Mouse (Mus musculus): ENCODE measurements at regions not wholly inside any gene's neighbourhood (a gene's known extent, or its start where the extent isn't known, plus 50 kb on each side); places are given as distances from the start of the nearest gene placed in this dataset.
"Not testable (repeated sequence)": the region's sequence is repeated elsewhere in the genome, so short reads cannot be mapped to it uniquely, and the experiment has no call there.

DNA sequence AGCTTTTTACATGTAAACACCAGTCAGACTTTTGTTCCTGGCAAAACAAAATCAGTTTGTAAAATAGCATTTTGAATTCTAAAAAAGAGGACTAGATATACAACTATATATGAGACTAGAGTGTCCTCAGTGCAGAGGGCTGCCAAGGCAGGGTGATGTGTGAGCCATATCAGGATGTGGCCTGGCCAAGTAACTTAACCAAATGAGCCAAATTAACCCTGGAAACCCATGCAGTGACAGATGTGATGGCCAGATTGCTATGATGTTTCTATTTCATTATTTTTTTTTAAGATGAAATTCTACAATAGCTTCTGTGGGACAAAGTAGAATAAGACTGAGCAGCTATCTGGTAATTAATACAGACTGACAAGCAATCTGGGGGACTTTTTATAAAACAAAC is 181.8 kb downstream of the Nova1 start:
- DNase-seq, result no peak

- DNase-seq, result peak; percentile 64
Observed at GRCm38 (mm10) chr12:46635125-46635772, 183.5 kb downstream of the Nova1 start.

- no peak for DNase-seq
Observed at GRCm38 (mm10) chr12:46634771-46635124, 184.0 kb downstream of the Nova1 start.

GRCm38 (mm10) chr12:46632384-46632783 is 186.3 kb downstream of the Nova1 start:
- DNase-seq, result not testable (repeated sequence)

- no peak for DNase-seq
Observed at GRCm38 (mm10) chr12:46627320-46627719, 191.4 kb downstream of the Nova1 start.

DNA sequence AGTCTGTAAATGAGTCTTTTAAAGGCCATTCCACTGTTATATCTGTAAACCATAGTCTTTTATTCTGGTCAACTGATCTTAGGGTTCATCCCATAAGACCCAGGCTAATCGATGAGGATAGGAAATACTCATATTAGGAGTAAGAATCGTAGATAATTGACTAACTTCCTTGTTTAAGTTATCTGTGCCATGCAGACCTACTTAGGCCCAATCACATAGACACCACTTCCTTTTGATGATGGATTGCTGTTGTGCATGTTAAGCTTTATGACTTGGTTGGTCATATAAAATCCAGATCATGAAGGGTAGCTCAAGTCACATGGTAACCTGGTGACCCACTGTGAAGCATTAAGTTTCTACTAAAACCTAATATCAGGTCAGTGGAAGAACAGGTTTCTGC is 207.3 kb downstream of the Nova1 start:
- no peak for DNase-seq

GRCm38 (mm10) chr12:46609580-46610311 is 209.0 kb downstream of the Nova1 start:
- DNase-seq, result peak; percentile 70

GRCm38 (mm10) chr12:46608290-46608910 is 210.3 kb downstream of the Nova1 start:
- peak; percentile 21 for DNase-seq

DNA sequence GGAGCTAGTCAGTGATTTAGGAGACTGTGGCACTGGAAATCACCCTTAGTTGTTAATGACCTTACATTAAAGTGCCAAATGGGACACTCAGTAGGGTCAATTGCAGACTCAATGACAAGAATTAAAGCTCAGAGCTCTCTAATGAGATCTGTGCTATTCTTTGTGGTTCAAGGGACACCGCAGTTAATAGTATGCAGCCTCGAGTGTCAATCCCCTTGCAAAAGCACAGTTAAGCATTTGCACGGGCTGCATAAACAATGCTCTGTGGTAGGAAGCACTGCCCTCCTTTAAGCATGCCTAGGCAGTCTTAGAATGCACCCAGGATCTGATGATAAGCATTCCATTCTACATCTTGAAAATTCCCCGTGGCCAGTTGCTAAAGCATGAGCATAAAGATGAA is 221.5 kb downstream of the Nova1 start:
- DNase-seq, result peak; percentile 2

GRCm38 (mm10) chr12:46568665-46569064 is 250.1 kb downstream of the Nova1 start:
- no peak for DNase-seq

GRCm38 (mm10) chr12:46566324-46566723 is 252.4 kb downstream of the Nova1 start:
- DNase-seq, result no peak

- DNase-seq, result no peak
Observed at GRCm38 (mm10) chr12:46520942-46521341, 297.8 kb downstream of the Nova1 start.

- DNase-seq, result no peak
Observed at GRCm38 (mm10) chr12:46507829-46508228, 310.9 kb downstream of the Nova1 start.

- DNase-seq, result no peak
Observed at GRCm38 (mm10) chr12:46492465-46492864, 326.3 kb downstream of the Nova1 start.

GRCm38 (mm10) chr12:46450888-46451287 is 367.8 kb downstream of the Nova1 start:
- peak; percentile 7 for DNase-seq

- no peak for DNase-seq
Observed at GRCm38 (mm10) chr12:46444644-46445313, 373.9 kb downstream of the Nova1 start.

GRCm38 (mm10) chr12:46419591-46419990 is 399.1 kb downstream of the Nova1 start:
- no peak for DNase-seq

DNA sequence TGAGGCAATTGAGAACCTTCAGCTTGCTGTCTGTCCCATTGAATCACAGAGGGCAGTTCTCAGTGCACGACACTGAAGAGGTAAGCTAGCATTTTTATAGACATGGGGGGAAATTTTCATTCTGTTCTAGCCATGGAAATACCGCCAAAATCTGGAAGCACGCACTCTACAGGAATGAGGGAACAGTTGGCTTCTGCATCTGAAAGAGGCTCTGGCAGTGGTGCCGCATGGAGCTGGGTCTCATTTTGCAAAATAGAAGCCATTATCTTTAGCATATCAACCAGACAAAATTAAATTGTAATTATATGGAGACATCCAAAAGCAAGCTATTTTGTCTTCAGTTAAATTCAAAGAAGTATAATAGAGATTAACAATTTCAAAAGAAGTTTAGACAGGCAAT is 399.7 kb downstream of the Nova1 start:
- no peak for DNase-seq

- DNase-seq, result peak; percentile 27
Observed at GRCm38 (mm10) chr12:46416765-46417404, 401.8 kb downstream of the Nova1 start.

GRCm38 (mm10) chr12:46416250-46416649 is 402.5 kb downstream of the Nova1 start:
- DNase-seq, result no peak

DNA sequence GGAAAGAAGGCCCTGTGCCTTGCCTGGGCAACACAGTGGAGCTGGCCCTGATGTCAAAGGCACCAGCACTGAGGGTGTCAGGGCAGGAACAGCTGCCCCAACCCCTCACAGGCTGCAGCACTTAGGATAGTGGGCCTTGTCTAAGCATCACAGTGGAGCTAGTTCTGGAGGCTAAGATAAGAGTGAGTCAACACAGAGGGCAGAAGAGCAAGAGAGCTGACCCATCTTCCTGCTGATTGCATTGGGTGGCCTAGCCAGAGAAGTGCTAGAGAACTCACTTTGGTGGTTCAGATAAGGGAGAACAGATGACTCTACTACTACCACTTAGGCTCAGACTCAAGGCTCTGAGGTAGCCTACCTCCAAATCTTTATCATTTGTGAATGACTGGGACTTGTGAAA is 413.1 kb downstream of the Nova1 start:
- no peak for DNase-seq

DNA sequence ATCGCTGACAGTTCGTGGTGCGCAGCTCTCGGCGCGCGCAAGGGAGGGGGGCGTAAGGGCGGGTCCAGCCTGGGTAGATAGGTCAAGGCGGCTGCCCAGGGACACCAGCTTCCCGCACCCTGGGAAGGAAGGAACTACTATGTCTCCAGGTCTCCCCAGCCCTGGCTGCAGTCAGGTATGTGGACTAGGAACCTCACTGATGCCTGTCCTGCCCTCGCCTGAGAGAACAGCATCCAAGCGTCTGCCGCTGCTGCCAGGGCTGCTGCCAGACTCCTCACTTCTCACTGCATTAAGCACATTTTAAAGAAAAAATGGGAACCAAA is 419.1 kb downstream of the Nova1 start:
- DNase-seq, result peak; percentile 54
